Mouse (Mus musculus) urinary bladder, postnatal 4 days (tissue): Measurements from ENCODE around the gene Cnih3.
A peak's percentile ranks its signal among the peaks of the same experiment; 100 is the strongest.

Experiments used
- DNase-seq, 2 experiments: peaks; one replicate each; pipeline ENCODE4 v3.0.0; 2021 to 2022; ENCODE audit warnings: low spot score in 2 of 2

Cnih3 gene

GRCm38 (mm10) chr1:181403056-181403455 lies 50.6 kb downstream of the Cnih3 start:
- no peak for DNase-seq

GRCm38 (mm10) chr1:181407281-181407680 lies 54.9 kb downstream of the Cnih3 start:
- DNase-seq = no peak

GRCm38 (mm10) chr1:181408086-181408975 lies 55.9 kb downstream of the Cnih3 start:
- DNase-seq = no peak

DNA sequence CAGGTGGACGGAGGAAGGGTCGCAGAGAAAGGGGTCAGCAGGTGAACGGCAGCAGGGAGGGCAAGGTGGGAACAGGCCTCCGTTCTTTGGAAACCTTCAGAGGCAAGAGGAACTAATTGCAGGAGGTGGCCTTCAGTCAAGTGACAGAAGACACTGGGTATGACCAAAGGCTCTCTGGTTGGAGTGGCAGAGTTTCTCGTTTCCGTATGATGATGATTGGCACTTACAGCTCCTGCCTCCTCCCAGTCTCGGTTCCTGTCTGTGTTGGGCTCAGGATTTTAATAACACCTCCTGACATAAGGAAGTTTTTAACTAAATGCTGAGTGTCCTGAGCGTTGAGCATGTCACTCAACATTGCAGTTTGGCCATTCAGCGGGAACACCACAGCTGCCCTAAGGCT lies 57.3 kb downstream of the Cnih3 start:
- DNase-seq = no peak

DNA sequence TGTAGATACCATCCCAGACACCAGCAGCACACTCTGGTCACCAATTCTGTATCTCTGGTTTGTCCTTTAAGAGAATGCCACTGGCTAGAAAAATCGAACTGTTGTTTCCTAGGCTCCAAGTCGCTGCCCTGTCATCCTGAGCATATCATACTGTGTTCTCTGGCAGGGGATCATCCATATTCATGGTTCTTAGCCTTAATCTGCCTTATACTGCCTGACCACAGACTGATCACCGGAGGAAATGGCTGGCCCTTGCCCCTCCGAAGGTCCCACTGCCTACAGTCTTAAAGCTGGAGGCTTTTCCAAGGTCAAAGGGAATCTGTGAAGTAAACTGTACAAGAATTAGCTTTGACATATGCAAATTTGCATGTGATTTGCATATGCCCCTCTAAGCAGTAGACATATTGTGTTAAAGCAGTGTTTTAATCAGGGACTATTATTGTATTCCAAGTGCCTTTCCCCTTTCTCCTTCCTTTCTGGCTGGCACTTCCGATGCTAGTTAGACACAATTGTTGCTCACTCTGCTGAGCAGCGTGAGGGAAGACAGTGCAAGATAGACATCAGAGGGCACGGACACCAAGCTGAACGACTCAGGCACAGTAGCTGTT lies 58.3 kb downstream of the Cnih3 start:
- DNase-seq = no peak

GRCm38 (mm10) chr1:181414985-181415384 lies 62.6 kb downstream of the Cnih3 start:
- DNase-seq = no peak

- no peak for DNase-seq
Measured at GRCm38 (mm10) chr1:181416841-181417240, 64.4 kb downstream of the Cnih3 start.

- DNase-seq = peak; percentile 53 to 71
Measured at GRCm38 (mm10) chr1:181417937-181418523, 65.6 kb downstream of the Cnih3 start.

DNA sequence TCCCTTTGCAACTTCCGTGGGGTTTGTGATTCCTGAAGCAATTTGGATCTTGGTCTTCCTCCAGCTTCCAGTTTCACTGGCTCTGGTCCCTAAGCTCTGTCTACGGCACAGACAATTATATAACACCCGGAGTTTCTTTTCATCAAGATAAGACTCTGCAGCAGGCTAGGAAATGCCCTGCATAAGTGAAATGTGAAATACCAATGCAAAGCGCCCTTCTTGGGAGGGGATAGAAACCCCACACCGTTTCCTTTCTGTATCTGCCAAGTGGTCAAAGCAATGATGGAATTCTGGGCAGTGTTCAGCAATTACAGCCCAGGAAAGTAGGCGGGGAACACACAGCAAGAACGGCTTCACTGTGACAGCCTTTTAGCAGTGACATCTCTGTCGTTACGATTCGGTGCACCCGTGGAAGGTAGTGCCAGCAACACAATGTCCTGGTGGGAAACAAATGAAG lies 67.7 kb downstream of the Cnih3 start:
- no peak for DNase-seq

DNA sequence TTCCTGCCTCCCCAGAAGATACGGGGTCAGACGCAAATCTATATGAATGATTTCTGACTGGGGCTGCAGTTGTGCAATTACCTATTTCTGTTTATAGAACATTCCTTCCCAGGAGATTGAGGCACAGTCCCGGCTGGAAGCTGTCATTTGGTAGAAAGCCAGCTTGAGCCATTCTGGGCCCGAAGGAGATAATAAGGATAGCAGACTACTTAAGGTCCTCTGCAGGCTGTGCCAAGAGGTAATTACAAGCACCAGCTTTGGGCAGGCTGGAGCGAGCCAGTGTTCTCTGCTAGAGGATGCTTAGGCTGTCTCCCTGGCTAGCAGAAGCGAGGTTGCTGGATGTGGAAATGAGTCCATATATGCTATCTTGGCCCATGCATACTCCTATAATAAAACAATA lies 70.4 kb downstream of the Cnih3 start:
- DNase-seq = no peak

- DNase-seq = no peak
Measured at GRCm38 (mm10) chr1:181424922-181425321, 72.5 kb downstream of the Cnih3 start.

DNA sequence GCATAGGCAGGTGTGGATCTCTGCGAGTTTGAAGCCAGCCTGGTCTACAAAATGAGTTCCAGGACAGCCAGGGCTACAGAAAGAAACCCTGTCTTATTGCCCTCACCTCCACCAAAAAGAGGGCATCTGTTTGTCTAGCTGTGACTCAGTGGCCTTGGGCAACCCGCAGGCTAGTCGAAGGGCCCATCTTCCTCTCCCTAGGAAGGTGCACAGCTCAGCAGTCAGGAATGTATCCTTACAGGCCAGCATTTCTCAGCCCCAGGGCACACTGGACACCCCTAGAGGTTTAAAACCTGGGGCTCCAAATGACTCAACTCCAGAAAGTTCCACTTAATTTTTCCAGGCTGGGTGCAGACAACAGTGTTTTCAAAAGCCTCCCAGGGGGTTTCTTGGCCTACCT lies 73.0 kb downstream of the Cnih3 start:
- no peak for DNase-seq

DNA sequence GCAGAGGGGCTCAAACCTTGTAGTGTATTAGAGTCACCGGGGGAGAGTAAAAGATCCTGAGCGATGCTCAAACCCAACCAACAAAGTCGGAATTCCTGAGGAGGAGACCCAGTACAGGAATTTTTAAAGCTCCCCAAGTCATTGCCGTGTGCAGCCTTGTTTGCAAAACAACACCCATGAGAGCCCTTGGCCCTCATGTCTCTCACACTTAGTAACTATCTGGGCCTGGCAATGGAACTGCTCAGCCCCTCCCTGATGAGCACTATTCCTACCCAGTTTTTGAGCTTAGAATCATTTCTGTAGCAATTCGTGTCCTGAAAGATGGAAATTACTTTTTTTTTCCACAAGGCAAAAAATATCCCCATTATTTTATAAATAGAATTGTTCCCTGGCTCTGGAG lies 74.0 kb downstream of the Cnih3 start:
- DNase-seq = no peak

DNA sequence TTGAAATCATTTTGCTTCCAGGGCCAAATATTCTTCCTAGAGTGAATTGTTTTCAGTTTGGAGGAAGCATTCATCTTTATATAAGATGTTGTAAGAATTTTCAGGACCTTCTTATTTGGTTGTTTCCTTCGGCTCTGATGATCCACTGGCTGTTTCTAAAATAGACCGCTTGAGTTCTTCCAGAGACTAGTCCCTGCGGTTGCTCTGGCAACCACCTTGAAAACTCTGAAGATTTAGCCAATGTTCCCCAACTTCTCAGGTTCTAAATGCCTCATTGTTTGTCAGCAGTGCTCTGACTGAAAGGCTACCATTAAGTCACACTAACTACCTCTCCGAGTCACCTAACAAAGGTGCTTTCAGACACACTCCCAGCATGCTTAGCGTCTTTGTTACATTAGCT lies 80.8 kb downstream of the Cnih3 start:
- DNase-seq = no peak

- DNase-seq = no peak
Measured at GRCm38 (mm10) chr1:181435414-181435813, 83.0 kb downstream of the Cnih3 start.

DNA sequence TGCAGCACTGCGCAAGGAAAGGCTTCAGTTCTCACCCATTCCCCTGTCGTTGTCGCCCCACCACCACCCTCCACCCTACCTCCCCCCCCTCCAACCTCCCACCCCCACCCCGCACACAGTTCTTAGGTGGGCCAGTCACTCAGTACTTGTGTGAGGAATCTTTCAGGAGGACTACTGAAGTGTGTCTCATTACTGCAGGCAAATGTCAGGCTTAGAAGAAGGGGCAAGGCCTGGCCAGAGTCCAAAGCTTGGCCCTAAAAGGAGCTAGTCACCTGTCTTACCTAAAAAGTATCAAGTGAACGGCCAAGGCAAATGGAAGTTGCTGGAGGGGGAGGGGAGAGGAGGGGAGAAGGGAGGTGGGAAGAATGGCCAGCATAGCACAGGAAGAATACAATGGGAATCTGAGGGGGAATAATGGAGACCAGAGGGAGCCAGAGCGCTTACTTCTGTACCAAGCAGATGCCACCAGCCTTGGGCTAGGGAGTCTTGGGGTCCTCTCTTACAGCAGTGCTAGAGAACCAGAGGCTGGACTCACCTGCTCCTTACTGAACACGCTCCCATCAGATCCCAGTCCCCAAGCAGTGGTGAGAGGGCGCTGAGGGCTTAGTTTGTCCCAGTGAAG lies 88.7 kb downstream of the Cnih3 start:
- DNase-seq = no peak

DNA sequence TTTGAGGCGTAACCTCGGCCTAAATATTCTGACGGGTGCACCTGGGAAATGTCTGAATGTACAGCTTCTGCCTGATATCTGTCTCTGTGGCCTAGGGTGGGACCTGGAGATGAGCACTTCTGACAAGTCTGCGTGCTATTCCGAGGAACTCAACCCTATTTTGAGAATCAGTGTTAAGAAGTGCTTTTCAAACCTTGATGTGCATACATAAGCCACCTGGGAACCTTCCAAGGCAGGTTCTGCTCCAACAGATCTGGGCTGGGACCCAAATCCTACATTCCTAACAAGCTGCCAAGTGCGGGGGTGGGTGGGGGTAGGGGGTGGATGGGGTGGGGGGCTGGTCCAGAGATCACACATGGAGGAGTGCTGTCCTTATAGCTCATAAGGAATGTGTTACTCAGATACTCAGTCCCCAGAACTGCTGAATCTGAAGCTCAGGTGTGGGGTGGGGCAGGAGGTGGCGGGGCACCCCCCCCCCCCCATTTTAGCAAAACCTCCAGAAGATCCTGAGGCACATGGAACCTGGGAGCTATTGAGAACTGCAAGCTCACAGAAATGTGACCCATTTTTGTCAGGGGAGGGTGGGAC lies 89.3 kb downstream of the Cnih3 start:
- no peak for DNase-seq

DNA sequence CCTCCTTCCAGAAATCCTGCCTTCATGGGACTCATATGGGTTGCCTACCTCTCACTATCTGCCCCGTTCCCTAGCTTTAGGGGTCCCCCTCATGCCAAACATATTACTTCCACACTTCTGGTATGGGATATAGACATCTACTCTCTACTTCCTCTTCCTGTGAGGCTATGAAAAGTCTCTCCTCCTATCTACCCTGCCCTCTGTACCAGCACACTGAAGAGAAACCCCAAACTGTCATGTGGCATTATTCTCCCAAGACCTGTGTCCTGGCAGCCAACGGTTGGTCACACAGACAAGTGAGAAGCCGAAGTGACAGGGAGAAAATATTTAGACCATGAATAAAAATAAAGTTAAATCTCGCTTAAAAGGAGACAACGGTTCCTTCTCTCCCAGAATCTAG lies 92.6 kb downstream of the Cnih3 start:
- no peak for DNase-seq

DNA sequence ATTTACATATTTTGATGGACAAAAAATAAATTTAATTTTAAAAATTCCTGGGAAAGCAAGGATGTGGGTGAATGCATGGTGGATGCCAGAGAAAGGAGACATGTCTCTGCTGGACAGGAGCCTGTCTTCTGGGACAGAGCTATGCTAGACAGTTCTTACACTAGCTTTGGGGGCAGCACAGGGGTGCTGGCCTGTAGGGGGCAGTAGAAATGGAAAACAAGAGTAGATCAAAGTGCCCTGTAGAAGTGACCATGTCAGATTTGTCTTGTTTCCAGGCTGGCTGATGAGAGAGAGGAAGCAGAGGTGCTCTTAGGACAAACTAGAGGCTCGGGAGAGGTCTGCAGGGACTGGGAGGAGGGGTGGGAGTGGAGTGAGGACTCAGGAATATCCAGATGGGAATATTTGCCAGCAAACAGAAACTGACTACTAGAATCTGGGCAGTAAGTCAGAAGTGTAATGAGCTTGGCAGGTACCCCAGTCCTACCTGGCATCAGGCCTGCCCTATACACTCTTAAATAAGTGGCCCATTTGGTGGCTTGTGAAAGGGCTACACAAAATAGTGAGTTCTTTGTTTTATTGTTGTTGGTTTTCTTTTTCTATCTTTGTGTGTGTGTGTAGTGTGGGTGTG lies 93.3 kb downstream of the Cnih3 start:
- no peak for DNase-seq

- DNase-seq = no peak
Measured at GRCm38 (mm10) chr1:181446591-181447114, 94.2 kb downstream of the Cnih3 start.

DNA sequence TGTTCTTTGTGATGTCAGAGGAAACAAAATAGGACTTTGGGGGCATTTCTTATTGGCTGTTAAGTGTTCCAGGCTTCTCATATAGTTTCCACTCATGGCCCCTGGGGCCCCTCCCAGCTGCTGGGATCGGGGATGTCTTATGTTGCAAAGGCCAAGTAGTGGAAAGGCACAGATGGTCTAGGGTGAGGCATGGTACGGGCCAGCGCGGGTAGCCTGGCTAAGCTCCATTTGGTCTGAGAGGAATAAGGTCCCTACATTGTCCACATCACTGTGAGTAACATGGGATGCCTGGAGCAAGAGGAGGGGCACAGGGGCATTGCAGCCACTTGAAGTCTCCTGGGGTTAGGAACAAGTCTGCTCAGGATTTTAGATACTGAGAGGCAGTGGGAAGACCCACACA lies 95.1 kb downstream of the Cnih3 start:
- DNase-seq = no peak
